Mouse (Mus musculus) thymus, adult 2 months (tissue): ENCODE measurements around the gene Zkscan3.

ENCODE experiments used
- CTCF ChIP-seq: fragments of 200-500 bp; IDR thresholded peaks from 2 replicates; pipeline ENCODE4 v1.5.1; 2012; ENCODE audit warnings: mild to moderate bottlenecking, control low read depth, low read length, moderate library complexity, borderline replicate concordance; ENCODE audit not compliant: control insufficient read depth, poor library complexity, insufficient read depth; ENCODE audit errors: extremely low read depth
- POLR2A ChIP-seq: fragments of 200-500 bp; IDR thresholded peaks from 2 replicates; pipeline ENCODE4 v1.6.1; 2012; ENCODE audit warnings: mild to moderate bottlenecking, low read length, control low read depth, moderate library complexity; ENCODE audit not compliant: control insufficient read depth, poor library complexity, insufficient read depth; ENCODE audit errors: extremely low read depth

GRCm38 (mm10) chr13:21427631-21428030, 25.1 kb upstream of the Zkscan3 start:
- TF ChIP-seq POLR2A, result no peak
- TF ChIP-seq CTCF, result no peak
